Mouse (Mus musculus): ENCODE results near the gene Pld4. TPM values are rescaled to one million over a fixed set of nuclear protein-coding genes. Genes with fewer than 3 reads are reported as not detected.

The Pld4 gene
- total RNA-seq (2022) = 1 to 10 TPM; 3.4 to 8.1 (median 4.3) TPM

DNA sequence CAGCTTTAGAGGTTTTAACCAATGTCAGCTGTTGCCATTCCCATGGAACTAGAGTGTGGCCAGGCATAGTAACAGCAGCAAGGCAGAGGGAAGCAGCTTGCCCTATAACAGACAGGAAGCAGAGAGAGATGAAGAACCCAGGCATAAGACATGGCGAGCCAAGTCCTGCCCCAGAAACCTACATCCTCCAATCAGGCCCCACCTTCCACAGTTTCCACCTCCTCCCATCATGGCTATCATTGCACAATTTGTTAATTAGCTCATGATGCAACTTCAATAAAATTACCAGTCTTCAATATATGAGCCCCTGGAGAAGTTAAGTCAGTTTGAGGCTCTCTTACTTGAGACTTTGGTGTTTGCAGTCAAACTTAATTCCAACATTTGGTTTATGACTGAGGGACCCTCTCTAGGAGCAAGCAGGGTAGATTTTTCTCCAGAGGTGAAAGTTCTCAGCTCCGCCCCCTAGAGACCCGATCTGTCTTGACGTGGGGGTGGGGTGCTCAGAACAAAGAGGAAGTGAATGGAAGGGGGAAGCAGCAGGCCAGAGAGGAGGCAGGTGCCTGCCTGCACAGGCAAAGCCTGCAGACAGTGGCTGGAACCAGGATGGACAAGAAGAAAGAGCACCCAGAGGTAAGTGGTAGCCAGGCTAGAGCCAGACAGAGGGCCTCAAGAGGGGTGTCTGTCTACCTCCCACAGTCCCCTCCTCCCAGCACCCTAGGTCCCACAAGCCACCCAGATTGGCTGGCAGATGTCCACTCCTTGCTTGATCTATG, at the start of gene Pld4:
Gene Pld4 (plus strand): TSS at position 502 of the 773 bp plus-strand sequence.
- no peak for DNase-seq (ENCODE audit: low spot score)

- peak; percentile 33 for DNase-seq (ENCODE audit: low spot score)
Measured at GRCm38 (mm10) chr12:112713984-112714383, 46.5 kb upstream of the Pld4 start.

- no peak for DNase-seq (ENCODE audit: low spot score)
Measured at GRCm38 (mm10) chr12:112717140-112717539, 43.3 kb upstream of the Pld4 start.

- DNase-seq (ENCODE audit: low spot score) = no peak
Measured at GRCm38 (mm10) chr12:112718995-112719394, 41.5 kb upstream of the Pld4 start.

- DNase-seq (ENCODE audit: low spot score) = no peak
Measured at GRCm38 (mm10) chr12:112720216-112720615, 40.2 kb upstream of the Pld4 start, which contains the start of gene Cep170b. Gene Cep170b, plus strand, starts transcription at chr12:112720455.

DNA sequence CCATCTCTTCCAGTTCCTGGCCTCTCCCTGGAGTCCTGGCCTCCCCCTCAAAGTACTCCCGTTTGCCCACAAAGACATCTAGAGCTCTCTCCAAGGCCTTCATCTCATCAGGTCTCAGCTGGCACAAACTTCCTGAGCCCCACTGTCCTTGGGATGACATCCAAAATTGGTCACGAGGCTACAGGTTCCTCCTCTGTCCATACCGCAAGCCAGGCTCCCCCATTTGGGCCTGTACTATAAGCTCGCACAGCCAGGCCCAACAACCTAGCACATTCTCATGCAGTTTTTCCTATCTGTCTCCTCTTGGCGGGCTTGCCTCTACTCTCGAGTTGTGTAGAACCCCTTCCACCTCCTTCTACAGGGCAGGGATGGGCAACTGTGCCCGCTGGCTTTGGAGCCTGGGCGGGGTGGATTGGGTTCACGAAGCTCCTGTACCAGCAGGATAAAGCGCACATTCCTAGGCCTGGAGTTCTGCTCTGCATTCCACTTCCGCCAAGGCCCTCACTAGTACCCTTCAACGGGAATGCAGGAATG, 39.5 kb upstream of the Pld4 start:
- DNase-seq (ENCODE audit: low spot score) = no peak

DNA sequence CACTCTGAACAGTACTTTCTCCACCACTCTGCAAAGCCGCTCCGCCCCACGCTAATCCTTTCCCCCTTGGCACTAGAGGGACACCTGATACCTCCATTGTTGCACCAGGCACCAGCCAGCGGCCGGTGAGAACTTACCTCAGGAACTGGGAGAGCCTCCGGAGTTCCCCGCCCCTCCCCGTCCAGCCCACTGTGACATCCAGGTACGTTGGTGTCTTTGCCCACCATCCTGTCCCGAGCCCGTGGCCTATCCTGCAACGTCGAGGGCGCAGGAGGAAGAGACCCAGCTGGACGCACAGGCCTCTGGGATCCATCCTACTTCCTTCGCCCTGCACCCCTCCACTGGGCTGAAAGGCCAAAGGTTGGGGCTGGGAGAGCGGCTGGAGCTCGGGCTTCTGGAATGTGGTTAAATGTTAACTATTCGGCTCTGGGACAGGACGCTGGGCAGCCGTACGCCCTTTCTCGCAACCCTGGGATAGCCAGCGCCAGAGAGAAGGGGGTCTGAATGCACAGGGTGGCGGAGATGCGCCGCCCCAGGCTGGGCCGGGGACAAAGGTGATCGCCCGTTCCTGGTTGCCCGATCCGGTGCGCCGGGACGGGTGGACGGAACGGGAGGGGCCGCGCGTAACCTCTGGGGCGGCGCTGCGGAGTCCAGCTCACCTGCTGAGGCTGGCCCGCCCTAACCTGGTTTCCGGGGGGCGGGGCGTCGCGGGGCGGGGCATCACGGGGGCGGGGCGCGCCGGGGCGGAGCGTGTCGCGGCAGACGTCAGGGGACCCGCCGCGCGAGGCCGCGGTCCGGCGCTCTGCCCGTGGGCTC, 38.8 kb upstream of the Pld4 start:
- no peak for DNase-seq (ENCODE audit: low spot score)

DNA sequence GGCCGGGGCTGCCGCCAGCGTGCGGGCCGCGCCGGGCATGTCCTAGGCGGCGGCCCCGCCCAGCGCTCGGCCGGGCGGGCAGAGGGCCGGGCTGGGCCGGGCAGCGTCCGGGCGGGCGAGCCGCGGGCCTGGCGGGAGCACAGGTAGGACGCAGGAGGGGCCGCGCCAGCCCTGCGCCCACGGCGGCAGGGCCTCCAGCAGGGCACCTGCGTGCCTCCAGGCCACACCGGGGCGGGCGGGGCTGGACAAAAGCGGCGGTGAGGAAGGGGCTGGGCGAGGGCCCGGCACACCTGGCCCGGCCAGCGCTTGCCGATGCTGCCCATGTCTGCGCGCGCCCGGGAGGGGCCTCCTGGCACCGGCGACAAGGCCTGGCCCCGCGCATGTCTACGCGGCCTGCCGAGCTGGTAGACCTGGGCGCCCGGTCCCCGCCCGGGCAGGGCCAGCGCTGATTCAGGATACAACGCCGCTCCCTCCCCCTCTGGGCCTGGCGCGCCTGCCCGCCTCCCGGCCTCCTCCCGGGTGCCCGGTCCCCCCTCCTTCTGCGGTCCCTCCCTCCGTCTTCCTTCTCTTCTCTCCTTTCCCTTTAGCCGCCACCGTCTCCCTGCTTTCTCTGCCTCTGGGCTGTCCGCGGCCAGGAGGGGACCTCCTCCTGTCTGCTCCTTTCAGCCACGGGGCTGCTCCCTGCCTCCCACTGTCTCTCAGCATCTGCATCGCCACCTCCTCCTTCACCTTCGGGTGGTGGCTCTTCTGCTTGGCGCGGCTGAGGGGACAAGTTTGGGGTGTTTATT, 38.0 kb upstream of the Pld4 start:
- DNase-seq (ENCODE audit: low spot score) = no peak

DNA sequence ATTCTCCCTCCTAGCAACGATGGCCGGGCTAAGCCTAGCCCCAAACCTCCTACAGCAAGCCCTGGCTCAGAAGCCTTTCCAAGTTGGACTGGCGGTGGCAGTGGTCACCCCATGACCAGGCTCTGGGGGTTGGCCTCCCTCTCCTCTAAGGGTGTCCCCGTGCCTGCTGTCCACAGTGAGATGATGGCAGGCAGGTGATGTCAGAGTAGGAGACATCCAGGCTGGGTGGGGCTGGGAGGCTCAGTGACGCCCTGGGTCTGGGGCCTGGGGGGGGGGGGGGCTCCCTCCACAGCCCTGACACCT, 37.5 kb upstream of the Pld4 start:
- DNase-seq (ENCODE audit: low spot score) = no peak

DNA sequence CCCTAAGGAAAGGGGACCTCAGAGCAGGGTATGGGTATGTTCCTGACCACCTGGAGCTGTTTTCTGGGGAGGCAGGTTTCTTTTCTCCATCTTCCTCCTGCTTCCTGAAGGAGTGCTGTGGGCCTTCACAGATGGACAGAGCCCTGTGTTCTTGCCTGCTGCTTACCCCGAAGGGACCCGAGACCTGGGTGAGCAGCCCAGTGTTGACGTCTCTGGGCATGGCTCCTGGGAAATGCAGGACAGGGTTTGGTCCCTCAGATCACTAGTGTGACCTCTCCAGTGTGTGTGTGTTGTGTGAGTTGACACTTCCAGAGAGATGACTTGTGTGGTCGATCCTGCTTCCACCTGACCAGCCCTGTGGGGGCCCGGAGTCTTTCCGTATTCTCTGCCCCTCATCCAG, 37.0 kb upstream of the Pld4 start:
- DNase-seq (ENCODE audit: low spot score) = no peak

DNA sequence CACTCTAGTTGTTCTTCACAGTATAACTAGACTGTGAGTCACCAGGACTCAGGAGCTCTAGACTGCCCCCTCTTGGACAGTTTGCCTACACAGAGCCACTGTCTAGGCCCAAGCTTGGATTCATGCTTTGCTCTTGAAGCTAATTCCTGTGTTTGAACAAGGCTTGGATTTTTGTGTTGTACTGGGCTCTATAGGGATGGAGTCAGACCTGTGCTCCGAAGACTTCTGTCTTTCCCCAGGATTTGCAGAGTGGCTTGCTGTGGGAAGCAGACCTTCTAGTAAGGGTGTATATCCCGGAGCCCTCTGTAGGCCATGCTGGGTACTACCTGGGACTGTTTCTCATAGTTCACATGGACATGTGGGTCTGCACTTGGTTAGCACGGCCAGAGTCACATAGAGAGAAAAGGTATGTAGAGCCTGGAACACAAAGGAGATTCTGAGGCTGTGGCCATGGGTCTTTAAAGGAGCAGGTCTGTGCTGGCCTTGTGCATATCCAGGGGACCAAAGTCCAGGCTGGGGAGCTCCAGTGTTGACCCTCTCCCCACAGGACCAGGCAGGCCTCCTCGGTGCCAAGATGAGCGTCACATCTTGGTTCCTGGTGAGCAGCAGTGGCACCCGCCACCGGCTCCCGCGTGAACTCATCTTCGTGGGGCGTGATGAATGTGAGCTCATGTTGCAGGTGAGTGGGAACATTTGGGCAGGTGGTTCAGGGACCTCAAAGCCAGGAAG, 36.2 kb upstream of the Pld4 start:
- DNase-seq (ENCODE audit: low spot score) = peak; percentile 52

DNA sequence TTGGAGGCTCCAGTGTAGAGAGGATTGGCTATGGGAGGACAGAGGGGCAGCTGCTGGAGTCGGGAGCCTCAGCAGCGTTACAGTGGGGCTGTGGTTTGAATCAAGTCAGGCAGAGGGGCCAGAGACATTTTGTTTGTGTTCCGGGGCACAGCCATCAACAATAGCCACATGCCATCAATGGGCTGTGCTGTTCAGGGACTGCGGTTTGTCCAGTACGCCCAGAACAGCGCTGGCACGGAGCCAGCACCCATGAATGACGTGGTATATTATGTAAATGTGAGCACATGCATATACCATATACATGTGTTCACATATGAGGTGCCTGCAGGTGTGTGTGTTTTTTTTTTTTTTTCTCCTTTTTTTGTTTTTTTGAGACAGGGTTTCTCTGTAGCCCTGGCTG, 32.7 kb upstream of the Pld4 start:
- no peak for DNase-seq (ENCODE audit: low spot score)

DNA sequence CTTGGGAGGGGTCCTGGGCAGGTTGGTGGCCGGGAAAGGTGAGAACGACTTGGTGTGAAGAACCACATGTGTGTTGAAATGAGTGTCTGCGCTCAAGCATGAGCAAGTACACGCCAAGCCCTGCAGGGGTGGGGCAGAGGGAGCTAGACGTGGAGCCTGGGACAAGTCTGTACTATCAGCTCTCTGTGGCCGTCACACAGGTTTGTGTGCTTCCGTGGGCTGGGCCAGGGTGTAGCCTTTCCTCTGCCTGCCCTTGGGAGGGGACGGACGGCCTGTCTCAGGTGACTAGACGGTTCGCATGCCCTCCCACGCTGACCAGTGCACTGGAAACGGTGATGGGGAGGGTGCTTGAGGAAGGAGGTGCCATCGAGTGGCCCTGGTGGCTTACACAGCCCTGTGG, 29.6 kb upstream of the Pld4 start:
- no peak for DNase-seq (ENCODE audit: low spot score)

- no peak for DNase-seq (ENCODE audit: low spot score)
Measured at GRCm38 (mm10) chr12:112732591-112732990, 27.9 kb upstream of the Pld4 start.

- DNase-seq (ENCODE audit: low spot score) = no peak
Measured at GRCm38 (mm10) chr12:112734108-112734820, 26.2 kb upstream of the Pld4 start.

- no peak for DNase-seq (ENCODE audit: low spot score)
Measured at GRCm38 (mm10) chr12:112734881-112735655, 25.4 kb upstream of the Pld4 start.

GRCm38 (mm10) chr12:112735896-112736635, 24.4 kb upstream of the Pld4 start:
- no peak for DNase-seq (ENCODE audit: low spot score)

- DNase-seq (ENCODE audit: low spot score) = no peak
Measured at GRCm38 (mm10) chr12:112736636-112736925, 23.9 kb upstream of the Pld4 start.

DNA sequence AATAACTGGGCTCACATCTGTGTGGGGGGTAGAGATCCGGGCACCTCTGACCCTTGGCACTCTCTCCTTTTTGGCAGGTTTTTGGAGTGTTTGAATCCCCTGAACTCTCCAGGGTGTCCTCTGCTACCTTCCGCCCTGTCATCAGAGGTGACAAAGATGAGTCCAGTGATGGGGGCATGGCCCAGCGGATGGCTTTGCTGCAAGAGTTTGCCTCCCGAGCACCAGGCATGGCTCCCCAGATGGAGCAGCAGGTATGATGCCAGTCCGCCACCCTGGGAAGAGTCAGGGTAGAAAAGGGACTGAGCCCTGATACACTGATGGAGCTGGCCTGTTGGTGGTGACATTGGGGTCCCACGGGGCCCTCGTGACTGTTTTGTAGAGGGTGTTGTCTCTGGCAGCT, 23.4 kb upstream of the Pld4 start:
- DNase-seq (ENCODE audit: low spot score) = no peak
